Mouse (Mus musculus) heart, adult 11 months (tissue): Measurements from ENCODE around the gene Rock2.

ENCODE experiments used
- DNase-seq: peaks from one replicate; pipeline ENCODE4 v3.0.0; 2022

The Rock2 gene

DNA sequence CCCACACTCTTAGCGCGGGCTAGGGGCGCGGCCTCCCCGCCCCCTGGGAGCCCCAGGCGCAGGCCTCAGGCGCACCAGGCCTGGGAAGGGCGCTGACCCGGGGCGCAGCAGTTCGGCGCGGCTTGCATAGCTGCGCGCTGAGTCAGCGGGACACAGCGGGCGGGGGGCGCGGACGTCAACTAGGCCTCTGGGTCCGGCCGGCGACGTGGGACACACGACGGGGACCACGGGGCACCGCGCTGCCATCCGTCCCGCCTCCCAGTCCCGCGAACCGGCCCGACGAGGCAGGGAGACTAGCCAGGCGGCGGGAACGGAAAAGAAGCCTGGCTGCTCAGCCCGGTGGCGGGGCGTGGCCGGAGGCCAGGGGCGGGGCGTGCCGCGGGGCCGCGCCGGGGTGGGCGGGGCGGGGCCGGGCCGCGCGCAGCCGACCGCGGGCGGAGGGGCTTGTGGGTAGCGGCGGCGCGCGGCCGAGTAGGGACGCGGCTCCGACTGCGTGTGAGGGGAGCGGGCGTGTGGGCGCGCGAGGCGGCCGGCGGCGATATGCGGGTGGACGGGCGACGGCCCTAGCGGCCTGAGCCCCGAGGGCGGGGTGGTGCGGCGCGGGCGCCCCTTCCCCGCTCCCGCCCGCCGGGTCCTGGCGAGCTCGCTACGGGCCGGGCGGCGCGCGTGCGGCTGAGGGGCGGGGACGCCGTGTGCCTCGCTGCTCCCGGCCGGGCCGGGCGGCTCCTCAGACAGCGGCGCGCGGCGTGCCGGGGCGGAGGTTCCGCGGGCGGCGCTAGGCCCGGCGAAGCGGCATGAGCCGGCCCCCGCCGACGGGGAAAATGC lies at the start of gene Rock2:
Gene Rock2 (plus strand): TSS at position 500 of the 825 bp plus-strand sequence.
- peak; percentile 99 for DNase-seq

DNA sequence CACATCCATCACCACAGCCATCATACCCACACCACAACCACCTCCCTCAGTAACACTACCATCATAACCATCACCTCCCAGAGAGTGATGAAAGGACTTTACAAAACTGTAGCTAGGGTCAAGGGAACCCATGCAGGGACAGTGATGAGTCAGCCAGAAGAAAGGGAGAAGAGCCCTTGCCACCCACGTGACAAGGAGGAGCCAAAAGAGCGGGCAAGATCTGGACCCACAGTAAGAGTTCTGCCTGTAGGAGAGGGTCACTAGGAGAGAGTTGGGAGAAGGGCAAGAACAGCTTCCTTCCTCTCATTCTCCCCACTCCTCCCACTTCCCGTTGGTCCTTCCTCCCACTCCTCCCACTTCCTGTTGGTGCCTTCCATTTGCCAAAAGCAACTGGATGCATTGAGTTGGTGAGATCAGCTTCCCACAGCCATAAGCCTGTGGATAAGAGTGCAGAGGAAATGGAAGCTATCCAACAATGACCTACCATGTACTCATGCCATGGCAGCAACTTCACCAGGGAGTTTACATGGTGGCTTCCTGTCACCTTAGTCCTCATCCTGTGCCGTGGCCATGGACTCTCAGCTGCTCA lies 47.4 kb upstream of the Rock2 start:
- peak; percentile 97 for DNase-seq

DNA sequence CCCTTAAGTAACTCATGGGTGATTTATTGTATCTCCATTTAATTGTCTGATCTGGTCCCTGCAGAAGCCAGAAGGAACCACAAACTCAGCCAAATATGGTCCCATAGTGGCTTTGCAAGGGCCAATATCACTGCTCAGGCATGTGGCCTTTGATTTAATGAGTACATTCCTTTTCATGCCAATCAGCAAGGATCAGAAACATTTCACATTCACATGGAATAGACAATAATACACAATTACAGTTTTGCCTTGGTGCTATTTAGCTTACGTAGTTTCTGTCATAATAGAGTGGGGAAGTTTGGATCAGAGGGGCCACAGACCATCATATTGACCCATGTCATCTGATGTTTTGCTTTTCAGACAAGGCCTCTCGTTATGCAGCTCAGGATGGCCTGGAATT lies 46.2 kb upstream of the Rock2 start:
- no peak for DNase-seq

DNA sequence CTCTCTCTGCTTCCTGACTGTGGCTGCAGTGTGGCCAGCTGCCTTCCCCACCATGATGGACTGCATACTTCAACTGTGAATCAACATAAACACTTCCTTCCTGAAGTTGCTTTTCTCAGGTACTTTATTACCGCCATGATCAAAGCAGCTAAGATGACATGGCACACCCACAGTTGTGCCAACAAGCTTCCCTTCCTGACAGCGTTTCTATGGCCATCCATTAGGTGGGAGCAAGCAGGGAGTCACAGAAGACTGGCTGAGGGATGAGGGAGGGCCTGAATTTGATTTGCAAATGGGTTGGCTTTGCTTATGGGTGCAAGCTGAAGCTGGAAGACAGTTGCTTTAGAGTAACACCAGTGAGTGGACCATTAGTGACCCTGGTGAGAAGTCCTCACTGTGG lies 44.9 kb upstream of the Rock2 start:
- DNase-seq, result peak; percentile 90

DNA sequence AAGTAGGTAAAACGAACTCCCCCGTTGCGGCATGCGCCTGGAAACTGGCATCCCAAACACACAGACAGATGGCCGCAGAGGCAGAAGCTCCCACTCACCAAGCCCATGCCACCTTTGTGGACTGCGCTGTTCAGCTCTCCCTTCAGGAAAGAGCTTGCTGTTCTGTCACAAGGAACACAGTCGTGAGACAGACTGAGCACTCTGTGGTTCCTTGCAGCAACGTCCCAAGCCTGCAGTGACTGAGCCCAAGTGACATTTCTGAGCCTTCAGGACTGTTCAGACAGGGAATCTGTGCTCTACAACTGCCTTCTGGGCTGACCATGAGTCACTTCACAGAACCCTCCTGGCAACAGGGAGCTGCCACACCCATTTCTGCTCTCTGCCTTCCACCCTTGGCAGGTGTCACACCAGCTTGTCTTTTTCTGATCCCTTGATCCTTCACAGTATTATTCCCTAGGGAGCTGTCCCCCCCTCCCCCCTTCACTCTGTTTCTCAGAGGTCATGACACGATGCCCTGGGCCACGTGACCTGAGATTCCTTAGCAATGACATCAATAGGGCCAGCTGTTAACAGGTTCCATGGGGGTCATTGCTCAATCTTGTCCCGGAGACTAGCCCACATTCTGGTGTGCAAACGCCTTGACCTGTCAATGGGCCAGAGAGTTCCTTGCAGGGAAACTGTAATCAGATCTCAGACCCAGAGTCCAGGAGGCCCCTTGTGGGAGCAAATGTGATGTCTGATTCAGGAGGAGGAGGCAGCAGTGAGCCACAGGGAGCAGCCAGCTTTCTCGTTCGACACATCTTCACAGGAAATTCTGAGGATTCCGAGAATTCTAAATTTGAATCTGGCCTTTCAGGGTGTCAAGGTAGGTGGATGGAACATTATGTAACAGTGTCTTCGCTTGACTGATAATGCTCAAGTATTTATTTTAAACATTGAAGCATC lies 44.0 kb upstream of the Rock2 start:
- DNase-seq, result peak; percentile 98

DNA sequence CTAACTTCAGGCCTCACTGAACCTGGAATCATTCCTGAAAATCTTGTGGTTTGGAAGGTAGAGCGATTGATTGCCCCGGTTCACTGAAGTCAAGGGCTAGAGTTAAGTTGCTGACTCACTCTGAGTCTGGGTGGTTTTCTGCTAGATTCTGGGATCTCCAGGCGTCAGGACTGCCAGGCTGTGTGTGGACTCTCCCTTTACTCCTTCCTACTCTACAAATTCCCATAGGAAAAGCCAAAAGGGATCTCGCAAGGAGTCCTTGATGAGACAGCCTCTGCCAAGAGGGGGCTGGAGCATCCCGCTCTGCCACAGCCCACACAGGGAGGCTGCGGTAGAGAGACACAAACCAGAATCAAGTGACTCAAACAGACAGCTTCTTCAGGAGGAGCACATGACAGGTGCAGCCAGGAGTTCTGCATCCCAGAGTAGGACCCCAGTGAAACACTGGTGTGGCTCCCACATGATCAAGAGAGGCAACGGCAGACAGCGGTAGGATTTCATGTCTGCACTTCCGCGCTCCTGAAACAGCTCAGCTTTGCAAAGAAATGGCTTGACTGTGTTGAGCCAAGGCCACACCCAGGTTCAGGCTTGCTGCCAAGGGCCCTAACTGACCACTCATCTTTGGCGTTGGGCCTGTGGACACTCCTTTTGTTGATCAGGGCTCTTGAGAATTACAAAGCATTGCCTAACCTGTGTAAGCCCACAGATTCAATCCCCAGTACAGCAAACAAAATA lies 41.1 kb upstream of the Rock2 start:
- peak; percentile 98 for DNase-seq

DNA sequence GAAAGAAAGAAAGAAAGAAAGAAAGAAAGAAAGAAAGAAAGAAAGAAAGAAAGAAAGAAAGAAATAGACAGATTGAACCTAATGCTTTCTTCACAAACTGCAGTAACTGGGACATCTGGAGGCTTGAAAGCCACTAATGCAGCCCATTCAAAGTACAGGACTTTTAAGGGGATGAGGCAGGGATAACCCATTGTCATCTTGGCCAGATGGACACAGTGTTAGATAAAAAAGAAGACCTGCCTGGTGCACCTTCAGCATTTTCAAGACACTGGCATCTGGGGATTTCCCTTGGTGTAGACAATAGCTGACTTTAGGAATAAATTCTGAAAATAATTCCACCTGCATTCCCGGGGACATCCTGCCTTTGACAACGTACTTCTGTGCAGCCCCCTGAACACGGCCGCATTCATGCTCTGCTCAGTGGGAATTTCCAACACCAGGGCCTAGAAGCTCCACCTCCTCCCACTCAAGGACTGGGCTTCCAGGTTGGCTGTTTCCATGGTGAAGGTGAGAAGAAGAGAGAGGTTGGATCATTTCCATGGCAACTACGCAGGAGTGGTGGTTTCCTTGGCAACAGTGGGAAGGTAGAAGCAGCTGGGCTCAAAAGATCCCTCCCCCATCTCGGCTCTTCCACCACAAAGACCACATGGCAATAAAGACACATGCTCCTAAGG lies 38.9 kb upstream of the Rock2 start:
- DNase-seq, result peak; percentile 71

DNA sequence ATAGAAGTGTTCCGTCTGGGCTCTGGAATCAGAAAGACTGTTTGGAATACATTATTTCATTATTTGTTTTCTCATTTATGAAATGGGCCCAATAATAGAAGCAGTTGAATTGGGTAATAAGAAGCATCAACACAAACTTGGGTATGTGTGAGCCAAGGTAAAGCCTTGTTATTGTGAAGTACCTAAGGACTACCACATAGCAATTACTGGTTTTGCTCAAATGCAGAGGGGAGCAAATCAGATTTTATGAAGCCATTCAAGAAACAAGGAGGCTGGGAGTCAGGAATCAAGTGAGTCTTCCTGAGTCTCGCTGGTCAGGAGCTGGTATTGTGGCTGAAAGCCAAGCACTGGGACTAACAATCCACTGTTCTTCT lies 38.4 kb upstream of the Rock2 start:
- no peak for DNase-seq

DNA sequence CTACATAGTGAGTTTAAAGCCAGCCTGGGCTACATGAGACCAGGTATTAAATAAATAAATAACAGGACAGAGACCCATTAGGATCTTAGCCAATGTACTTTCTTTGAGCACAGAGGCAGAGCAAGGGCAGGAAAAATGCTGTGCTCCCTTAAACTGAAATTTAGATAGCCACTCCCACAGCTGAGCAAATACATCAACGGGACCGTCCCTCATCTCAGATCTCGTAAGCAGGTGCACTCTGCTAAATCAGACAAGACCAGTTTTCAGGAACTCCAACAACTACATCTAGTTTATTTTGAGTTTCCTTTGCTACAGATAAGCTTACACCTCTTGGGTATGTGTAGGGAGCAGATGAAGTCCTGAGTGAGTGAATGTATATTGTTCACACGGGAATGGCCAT lies 36.6 kb upstream of the Rock2 start:
- DNase-seq, result no peak

DNA sequence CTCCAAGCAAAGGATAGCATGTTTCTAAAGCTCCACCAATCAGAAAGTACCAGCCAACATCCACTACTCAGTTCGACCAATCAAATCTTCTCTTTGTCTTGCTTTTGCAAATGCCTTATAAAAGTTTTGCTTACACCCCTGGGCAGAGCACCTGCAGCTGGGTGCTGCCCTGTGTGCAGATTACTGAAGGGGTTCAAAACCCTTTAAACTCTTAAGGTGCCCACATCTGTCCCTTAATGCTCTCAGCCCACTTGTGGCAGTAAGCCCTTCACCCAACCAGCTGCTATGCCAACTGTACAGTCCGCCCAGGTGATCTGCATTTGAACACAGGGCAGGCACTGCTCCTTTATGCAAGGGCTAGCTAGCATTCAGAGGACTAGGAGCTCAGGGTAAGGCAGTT lies 34.9 kb upstream of the Rock2 start:
- DNase-seq, result peak; percentile 83

DNA sequence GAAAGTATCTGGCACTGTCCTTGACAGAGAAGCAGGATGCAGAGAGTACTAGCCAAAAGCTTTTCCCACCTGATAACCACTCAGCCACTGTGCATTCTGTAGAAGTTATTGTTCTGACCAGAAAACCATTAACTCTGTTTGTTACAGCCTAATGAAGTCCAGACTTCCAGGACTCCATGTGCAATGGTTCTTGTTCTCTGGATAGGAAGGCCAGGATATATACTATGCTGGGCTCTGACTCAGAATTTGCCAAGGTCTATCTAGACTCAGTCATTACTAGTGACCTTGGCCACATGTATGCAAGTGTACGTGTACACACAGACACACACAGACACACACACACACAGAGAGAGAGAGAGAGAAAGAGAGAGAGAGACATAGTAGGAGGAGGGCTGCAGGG lies 34.2 kb upstream of the Rock2 start:
- DNase-seq, result peak; percentile 68

DNA sequence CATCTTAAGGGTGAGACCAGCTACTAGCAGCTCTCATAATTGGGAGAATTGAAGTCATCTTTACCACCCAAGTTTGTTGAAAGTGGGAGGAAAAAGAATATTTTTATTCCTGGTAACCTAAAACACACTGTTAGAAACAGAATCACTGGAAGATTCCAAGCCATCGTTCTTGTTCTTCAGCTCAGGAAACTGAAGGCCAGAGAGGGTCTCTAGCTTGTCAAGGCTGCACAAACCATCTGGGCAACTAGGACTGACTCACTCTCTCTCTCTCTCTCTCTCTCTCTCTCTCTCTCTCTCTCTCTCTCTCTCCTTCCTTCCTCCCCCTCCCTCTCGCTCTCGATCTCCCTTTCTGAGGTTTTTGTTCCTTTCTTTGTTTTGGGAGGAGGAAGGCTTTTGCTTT lies 33.7 kb upstream of the Rock2 start:
- no peak for DNase-seq

DNA sequence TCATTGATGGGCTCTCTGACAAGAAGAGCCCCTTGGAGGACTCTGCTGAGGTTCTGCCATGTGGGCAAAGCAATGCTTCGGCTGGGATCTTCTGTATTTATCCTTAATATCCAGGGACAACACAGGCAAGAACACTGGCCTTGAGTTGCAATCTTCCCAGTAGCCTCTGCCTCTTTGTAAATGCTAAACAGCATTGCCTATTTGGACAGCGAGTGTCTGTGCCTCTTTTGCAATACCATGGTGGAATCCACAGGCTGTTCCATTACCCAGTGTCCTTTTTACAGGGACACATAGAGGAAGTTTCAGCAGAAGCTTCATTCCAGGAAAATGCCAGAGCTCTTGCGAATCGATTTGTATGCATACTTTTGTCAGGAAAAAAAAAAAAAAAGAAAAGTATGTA lies 30.2 kb upstream of the Rock2 start:
- peak; percentile 75 for DNase-seq

DNA sequence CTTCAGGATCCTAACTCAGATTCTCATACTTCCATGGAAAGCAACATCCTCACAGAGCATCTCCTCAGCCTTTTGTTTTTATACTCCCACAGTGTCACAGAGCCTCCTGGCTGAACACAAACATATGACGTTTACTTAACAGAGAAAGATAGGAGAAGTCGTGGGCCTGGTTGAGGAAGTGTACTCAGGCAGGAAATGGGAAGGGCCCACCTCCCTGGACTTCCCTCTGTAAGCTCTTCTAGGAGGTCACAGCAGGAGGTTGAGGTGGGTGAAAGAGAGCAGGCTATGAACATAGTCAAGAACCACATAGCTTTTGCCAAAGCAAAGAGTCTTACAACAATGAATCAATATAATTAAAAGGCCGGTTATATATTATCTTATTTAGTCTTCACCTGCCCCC lies 28.8 kb upstream of the Rock2 start:
- peak; percentile 96 for DNase-seq

DNA sequence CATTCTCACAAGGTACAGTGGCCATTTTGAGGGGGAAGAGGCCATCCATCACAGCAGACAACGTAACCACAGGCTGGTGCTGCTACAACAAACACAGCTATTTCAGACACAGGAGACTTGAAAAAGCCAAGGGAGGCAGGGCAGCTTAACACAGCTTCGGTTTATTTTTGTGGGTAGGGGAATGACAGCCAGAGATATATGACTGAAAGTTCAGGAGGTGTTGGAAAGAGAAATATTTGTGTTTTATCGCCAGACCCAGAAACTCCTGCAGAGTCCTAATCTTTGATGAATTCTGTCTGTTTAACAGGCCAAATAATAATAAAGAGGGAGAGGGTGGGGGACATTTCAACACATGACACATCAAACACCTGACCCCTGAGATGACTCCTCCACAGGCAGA lies 28.2 kb upstream of the Rock2 start:
- DNase-seq, result no peak

DNA sequence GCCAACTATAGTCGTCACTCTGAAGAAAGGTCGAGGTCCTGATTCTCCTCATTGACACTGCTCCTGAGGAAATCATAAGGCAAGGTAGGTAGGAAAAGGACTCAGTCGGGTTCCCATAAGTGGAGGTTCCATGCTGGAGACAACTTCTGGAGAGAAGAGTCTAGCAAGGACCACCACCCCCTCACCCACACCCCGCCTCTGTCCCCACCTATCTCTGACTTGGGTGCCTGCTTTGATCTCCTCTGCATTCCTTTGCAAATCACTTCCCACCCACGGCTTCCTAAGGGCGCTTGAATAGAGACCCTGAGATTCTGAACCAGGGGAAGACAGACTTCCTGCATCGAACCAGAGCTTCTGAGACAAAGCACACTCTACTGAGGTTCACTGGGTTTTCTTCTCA lies 27.4 kb upstream of the Rock2 start:
- DNase-seq, result no peak

DNA sequence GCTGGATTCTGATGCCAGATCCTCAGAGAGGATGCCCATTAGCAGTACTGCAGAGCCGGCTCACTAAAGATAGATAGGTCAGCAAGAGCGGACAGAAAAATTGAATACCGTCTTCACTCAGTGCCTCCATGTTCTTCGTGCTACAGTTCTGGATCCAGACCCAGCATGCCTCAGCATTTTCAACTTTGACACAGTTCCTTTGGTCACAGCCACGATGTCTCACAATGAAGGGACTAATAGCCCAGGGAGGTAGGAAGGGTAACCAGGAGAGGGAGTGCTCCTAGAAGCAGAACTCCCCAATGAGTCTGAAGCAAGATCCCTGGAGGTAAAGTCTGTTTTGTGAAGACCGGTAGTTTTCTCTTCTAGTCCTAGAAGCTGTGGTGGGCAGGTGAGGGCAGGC lies 26.1 kb upstream of the Rock2 start:
- DNase-seq, result peak; percentile 92

DNA sequence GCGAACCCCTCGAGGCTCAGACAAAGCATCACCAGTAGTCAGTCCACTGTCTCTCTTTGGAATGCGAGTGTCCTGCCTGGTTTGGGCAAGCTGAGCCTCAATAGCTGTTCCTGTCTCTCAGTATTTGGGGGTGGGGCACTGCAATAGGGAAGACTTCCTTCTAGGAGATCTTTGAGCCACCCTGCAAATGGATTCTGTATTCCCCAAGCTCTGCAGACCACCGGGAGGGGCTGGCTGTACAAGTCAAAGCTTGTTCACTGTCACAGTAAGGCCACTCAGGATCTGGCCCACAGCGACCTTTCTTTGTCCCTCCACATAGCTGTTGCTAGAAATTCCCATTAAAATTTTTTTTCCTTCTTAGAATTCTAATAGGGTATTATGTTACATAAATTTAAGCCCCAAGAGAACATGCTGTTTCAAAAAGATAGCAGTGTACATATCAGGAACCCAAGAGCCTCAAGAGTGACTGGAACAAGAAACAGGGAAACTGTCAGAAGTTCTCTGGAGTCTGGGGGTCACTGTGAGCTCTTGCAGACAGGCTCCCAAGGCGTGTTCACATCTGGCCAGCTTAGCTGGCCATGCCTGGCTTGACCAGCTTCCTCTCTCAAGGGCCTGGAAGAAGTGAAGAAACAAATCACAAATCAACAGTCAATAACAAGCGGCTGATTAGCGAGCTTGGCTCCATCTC lies 25.5 kb upstream of the Rock2 start:
- DNase-seq, result peak; percentile 97

DNA sequence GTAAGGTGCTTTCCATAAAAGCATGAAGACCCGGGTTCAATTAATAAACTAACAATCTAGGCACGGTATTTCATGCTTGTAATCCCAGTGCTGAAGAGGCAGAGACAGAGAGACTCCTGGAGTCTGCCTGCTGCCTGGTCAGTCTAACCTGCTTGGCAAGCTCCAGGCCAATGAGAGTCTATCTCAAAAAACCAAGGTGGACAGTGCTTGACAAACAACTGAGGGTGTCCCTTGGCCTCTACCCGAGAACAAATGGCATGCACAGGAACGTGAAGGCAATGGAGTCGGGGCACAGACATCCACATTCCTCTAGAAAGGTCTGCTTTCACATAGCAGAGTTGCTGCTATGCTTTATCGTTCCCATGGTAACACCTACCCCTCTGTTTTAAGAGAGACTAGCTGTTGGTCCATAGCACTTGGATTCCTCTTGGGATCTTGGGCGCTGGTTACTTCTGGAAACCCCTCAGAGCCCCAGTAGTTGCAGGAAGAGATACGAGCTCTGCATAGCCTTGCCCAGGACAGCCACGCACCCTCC lies 24.8 kb upstream of the Rock2 start:
- DNase-seq, result peak; percentile 90

DNA sequence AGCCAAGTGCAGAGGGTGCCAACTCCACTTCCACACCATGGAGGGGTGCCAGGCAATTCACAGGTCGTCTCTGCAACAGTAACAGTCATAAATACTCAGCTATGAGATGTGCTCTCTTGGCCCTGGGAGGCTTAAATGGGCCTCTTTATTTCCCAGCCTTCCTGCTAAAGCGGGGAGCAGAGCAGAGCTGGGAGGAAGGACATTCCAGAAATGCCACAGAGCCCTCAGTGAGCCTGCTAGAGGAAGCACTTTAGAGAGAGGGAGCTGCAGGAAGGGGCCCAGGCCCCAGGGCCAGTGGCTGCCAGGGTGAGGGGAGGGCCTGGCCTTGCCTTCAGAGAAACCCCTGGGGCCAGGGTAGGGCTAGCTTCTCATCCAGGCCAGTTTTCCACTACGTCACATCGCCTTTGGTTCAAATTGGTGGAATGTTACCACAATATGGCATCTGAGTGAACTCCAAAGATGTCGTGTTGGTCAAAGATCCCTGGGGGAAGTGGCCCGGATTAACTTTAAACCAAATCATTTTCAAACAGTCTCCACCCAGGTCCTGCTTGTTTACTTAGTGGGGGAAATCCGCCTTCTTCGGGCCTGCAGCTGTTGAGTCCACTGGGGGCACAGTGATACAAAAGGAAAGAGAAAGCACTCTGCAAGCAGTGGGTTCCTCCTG lies 24.2 kb upstream of the Rock2 start:
- peak; percentile 98 for DNase-seq

DNA sequence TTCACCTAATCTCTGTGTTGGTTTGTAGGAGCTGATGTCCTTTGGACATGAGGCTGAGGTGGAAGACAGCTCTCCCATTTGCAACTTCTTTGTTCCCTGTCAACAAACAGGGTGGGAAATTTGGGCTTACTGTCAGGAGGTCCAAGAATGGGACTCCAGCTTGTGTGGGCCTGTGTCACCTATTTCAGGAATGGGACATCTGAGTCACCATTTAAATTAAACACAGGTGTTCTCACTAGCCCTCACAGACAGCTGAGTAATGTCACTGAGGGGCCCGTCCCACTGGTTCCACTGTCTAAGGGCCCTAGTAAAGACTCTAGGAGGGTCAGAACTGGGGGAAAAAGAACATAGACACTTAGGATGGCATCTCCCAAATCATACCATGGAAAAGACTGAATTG lies 22.7 kb upstream of the Rock2 start:
- no peak for DNase-seq
